Mouse (Mus musculus): ENCODE measurements around the gene Actr10.

Gene Actr10

GRCm38 (mm10) chr12:70937571-70938384 is at the start of gene Actr10:
Gene Actr10 (plus strand): TSS chr12:70937857.
- DNase-seq (ENCODE audit: low spot score in 2 of 2) = peak; percentile 68 to 91

GRCm38 (mm10) chr12:70890405-70890804 is 47.3 kb upstream of the Actr10 start:
- no peak for DNase-seq (ENCODE audit: low spot score in 2 of 2)

- no peak for DNase-seq (ENCODE audit: low spot score in 2 of 2)
These were observed 46.7 kb upstream of the Actr10 start for GRCm38 (mm10) chr12:70890874-70891470.

GRCm38 (mm10) chr12:70895275-70895674 is 42.4 kb upstream of the Actr10 start:
- DNase-seq (ENCODE audit: low spot score in 2 of 2) = no peak

GRCm38 (mm10) chr12:70896068-70896467 is 41.6 kb upstream of the Actr10 start:
- DNase-seq (ENCODE audit: low spot score in 2 of 2) = no peak

GRCm38 (mm10) chr12:70897434-70897833 is 40.2 kb upstream of the Actr10 start:
- no peak for DNase-seq (ENCODE audit: low spot score in 2 of 2)

GRCm38 (mm10) chr12:70898450-70898849 is 39.2 kb upstream of the Actr10 start:
- DNase-seq (ENCODE audit: low spot score in 2 of 2) = no peak

- DNase-seq (ENCODE audit: low spot score in 2 of 2) = no peak
These were observed 33.2 kb upstream of the Actr10 start for GRCm38 (mm10) chr12:70904471-70904870.

GRCm38 (mm10) chr12:70906867-70907266 is 30.8 kb upstream of the Actr10 start:
- no peak for DNase-seq (ENCODE audit: low spot score in 2 of 2)

GRCm38 (mm10) chr12:70907651-70908050 is 30.0 kb upstream of the Actr10 start:
- no peak for DNase-seq (ENCODE audit: low spot score in 2 of 2)

- DNase-seq (ENCODE audit: low spot score in 2 of 2) = no peak
These were observed 29.6 kb upstream of the Actr10 start for GRCm38 (mm10) chr12:70908076-70908475.

GRCm38 (mm10) chr12:70910241-70910720 is 27.4 kb upstream of the Actr10 start:
- DNase-seq (ENCODE audit: low spot score in 2 of 2) = peak in 1 of 2 experiments; percentile 81

- peak in 1 of 2 experiments; percentile 82 for DNase-seq (ENCODE audit: low spot score in 2 of 2)
These were observed 26.6 kb upstream of the Actr10 start for GRCm38 (mm10) chr12:70911029-70911428.

- DNase-seq (ENCODE audit: low spot score in 2 of 2) = no peak
These were observed 25.8 kb upstream of the Actr10 start for GRCm38 (mm10) chr12:70911676-70912379.

- peak in 1 of 2 experiments; percentile 62 for DNase-seq (ENCODE audit: low spot score in 2 of 2)
These were observed 24.2 kb upstream of the Actr10 start for GRCm38 (mm10) chr12:70913429-70913828.

- peak in 1 of 2 experiments; percentile 50 for DNase-seq (ENCODE audit: low spot score in 2 of 2)
These were observed 23.3 kb upstream of the Actr10 start for GRCm38 (mm10) chr12:70914387-70914786.

- no peak for DNase-seq (ENCODE audit: low spot score in 2 of 2)
These were observed 7.9 kb upstream of the Actr10 start for GRCm38 (mm10) chr12:70929781-70930180.

GRCm38 (mm10) chr12:70937150-70937549 is 507 bp upstream of the Actr10 start:
- DNase-seq (ENCODE audit: low spot score in 2 of 2) = no peak

GRCm38 (mm10) chr12:70940806-70941205 is 3.1 kb downstream of the Actr10 start:
- no peak for DNase-seq (ENCODE audit: low spot score in 2 of 2)

GRCm38 (mm10) chr12:70944181-70944580 is 6.5 kb downstream of the Actr10 start:
- DNase-seq (ENCODE audit: low spot score in 2 of 2) = no peak

- DNase-seq (ENCODE audit: low spot score in 2 of 2) = no peak
These were observed 9.1 kb downstream of the Actr10 start for GRCm38 (mm10) chr12:70946585-70947256.

- no peak for DNase-seq (ENCODE audit: low spot score in 2 of 2)
These were observed 21.0 kb downstream of the Actr10 start for GRCm38 (mm10) chr12:70958640-70959039.

All from left cerebral cortex, adult 9 months (tissue).